Mouse (Mus musculus) thymus, adult 18-20 months (tissue): ENCODE results near the gene Trim59.

Experiments used
- DNase-seq, 2 experiments: peaks; one replicate each; pipeline ENCODE4 v3.0.0; 2022; ENCODE audit warnings: mixed read lengths in 2 of 2

The Trim59 gene

GRCm38 (mm10) chr3:69005338-69006245 is 39.0 kb downstream of the Trim59 start:
- DNase-seq: peak; percentile 50 to 64

- peak; percentile 91 to 95 for DNase-seq
Observed at GRCm38 (mm10) chr3:69004437-69005337, 39.9 kb downstream of the Trim59 start, which contains the start of the genes Ift80 and Smc4. Gene Ift80, minus strand, starts transcription at chr3:69004570. Gene Smc4, plus strand, starts transcription at chr3:69004738.

GRCm38 (mm10) chr3:69004055-69004436 is 40.5 kb downstream of the Trim59 start:
- no peak for DNase-seq

GRCm38 (mm10) chr3:69002781-69003180 is 41.8 kb downstream of the Trim59 start:
- DNase-seq: no peak

GRCm38 (mm10) chr3:68986550-68986949 is 58.0 kb downstream of the Trim59 start:
- DNase-seq: no peak
